In the genomic region with DNA sequence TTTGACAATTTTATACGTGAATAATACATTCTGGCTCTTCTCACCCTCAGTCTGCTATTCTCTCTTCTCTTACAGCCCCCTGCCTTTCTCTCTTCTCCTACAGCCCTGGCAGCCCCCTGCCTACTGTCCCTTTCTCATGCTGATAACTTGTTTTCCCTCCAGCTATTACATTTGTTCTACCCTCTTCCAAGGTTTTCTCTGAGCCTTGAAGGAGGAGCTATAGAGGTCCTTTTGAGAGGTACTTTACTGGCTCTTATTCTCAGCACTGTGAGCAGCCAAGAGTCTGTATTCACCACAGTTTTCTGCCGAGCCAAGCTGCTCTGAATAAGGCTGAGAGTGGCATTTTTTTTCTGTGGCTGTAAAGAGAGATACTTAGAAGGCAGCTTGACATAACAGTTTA, we compare ENCODE assay signal across 18 mouse cellular contexts. TPM values are rescaled to one million over a fixed set of nuclear protein-coding genes. Genes with fewer than 3 reads are reported as not detected.
DNase-seq lines count a peak whose midpoint lies in the region; ATAC-seq and TF ChIP-seq lines count a peak whose summit lies in the region.
"Had no signal": no experiment of that assay in that cellular context is flagged by ENCODE, and none has a peak within 500 bp of the region (broad histone marks: within the 10 kb centered on the region; RNA-seq: fewer than 3 reads in every experiment).

No protein-coding gene starts in this region.

- H3K27me3 ChIP-seq in hindbrain, embryonic 13.5 days, result no peaks in the 10 kb centered on the region
- no peaks in the 10 kb centered on the region for H3K27me3 ChIP-seq in hindbrain, embryonic 11.5 days (ENCODE audit: control insufficient read depth, insufficient read depth, low read length)
- no peaks in the 10 kb centered on the region for H3K27me3 ChIP-seq in ES-Bruce4 (ENCODE audit: control insufficient read depth, insufficient read depth, low read length, poor library complexity, severe bottlenecking)
- H3K27me3 ChIP-seq in hindbrain, postnatal 0 days (ENCODE audit: insufficient read depth, low read length), result no peaks in the 10 kb centered on the region
- H3K27me3 ChIP-seq in liver, embryonic 12.5 days (replicated peaks), result no peaks in the 10 kb centered on the region
- H3K27me3 ChIP-seq: Patski had no signal

- TF ChIP-seq EP300 in ES-Bruce4 (IDR thresholded peaks at IDR 0.05; ENCODE audit: insufficient read depth, low read depth, low read length), result 0 out of 2 replicates have a peak, but pooled peaks have one; percentile 22

- peaks cover 13% of the 10 kb centered on the region for H3K36me3 ChIP-seq in hindbrain, embryonic 13.5 days
- no peaks in the 10 kb centered on the region for H3K36me3 ChIP-seq in hindbrain, embryonic 11.5 days (ENCODE audit: control insufficient read depth, insufficient read depth, low read length)
- H3K36me3 ChIP-seq in ES-Bruce4 (ENCODE audit: control insufficient read depth, insufficient read depth, low read length, poor library complexity, severe bottlenecking), result peaks cover 10% of the 10 kb centered on the region
- H3K36me3 ChIP-seq in hindbrain, postnatal 0 days (ENCODE audit: insufficient read depth, low read length), result no peaks in the 10 kb centered on the region; the same call in 1 of the 2 replicates
- peaks cover 44% of the 10 kb centered on the region for H3K36me3 ChIP-seq in liver, embryonic 12.5 days

- H3K27ac ChIP-seq in hindbrain, embryonic 13.5 days, result no peak overlapping the region
- no peak overlapping the region for H3K27ac ChIP-seq in hindbrain, embryonic 11.5 days (ENCODE audit: low read depth, low read length)
- peak overlapping the region; percentile 77 for H3K27ac ChIP-seq in ES-Bruce4 (ENCODE audit: insufficient read depth, low read length)
- H3K27ac ChIP-seq in hindbrain, postnatal 0 days, result no peak overlapping the region
- H3K27ac ChIP-seq in liver, embryonic 12.5 days, result no peak overlapping the region
- H3K27ac ChIP-seq: gastrocnemius, adult 2 months; heart, embryonic 10.5 days; liver, embryonic 14.5 days had no signal

- no peak for DNase-seq in hindbrain, embryonic 11.5 days (ENCODE audit: low spot score)
- peak; percentile 14 for DNase-seq in brain, adult 2 months (ENCODE audit: low read depth, low spot score)
- DNase-seq in hindbrain, postnatal 0 days (ENCODE audit: low spot score), result peak; percentile 60
- no peak for DNase-seq in urinary bladder, adult 18-20 months (ENCODE audit: low spot score in 2 of 2)
- DNase-seq: adrenal gland, adult 8-10 months; gastrocnemius, adult 2 months; heart, postnatal 36 days; kidney, adult 8-10 months; right cerebral cortex, postnatal 14 days; thymus, postnatal 14 days had no signal

- no peak for TF ChIP-seq CTCF in ES-Bruce4 (IDR thresholded peaks at IDR 0.05; ENCODE audit: low read depth, low read length)
- no peak for TF ChIP-seq CTCF in hindbrain, postnatal 0 days (IDR thresholded peaks at IDR 0.05; ENCODE audit: low read depth)

- H3K4me1 ChIP-seq in hindbrain, embryonic 13.5 days (replicated peaks), result peaks cover 9% of the 10 kb centered on the region
- H3K4me1 ChIP-seq in hindbrain, embryonic 11.5 days (replicated peaks; ENCODE audit: control insufficient read depth, insufficient read depth, low read length), result no peaks in the 10 kb centered on the region
- peaks cover 2% of the 10 kb centered on the region for H3K4me1 ChIP-seq in ES-Bruce4 (ENCODE audit: control insufficient read depth, insufficient read depth, low read length)
- H3K4me1 ChIP-seq in hindbrain, postnatal 0 days (ENCODE audit: insufficient read depth, low read length), result no peaks in the 10 kb centered on the region
- no peaks in the 10 kb centered on the region for H3K4me1 ChIP-seq in liver, embryonic 12.5 days

- no peak overlapping the region for H3K9ac ChIP-seq in hindbrain, embryonic 13.5 days
- H3K9ac ChIP-seq in hindbrain, embryonic 11.5 days (ENCODE audit: low read depth, low read length), result no peak overlapping the region
- H3K9ac ChIP-seq in ES-Bruce4 (ENCODE audit: low read depth, poor library complexity, severe bottlenecking), result no peak overlapping the region; the same call in 1 of the 2 replicates
- no peak overlapping the region for H3K9ac ChIP-seq in hindbrain, postnatal 0 days (replicated peaks; ENCODE audit: low read length)
- H3K9ac ChIP-seq in liver, embryonic 12.5 days, result no peak overlapping the region
- H3K9ac ChIP-seq: liver, embryonic 14.5 days had no signal

- peak; percentile 61 for ATAC-seq in hindbrain, embryonic 13.5 days (ENCODE audit: low FRiP score)
- no peak for ATAC-seq in hindbrain, embryonic 11.5 days (ENCODE audit: low FRiP score)
- ATAC-seq in hindbrain, postnatal 0 days, result peak; percentile 78
- ATAC-seq in liver, embryonic 12.5 days, result no peak
- ATAC-seq: CD4-positive, CD25-positive, alpha-beta regulatory T cell, adult 4 months; Patski had no signal

- no peak overlapping the region for H3K4me3 ChIP-seq in hindbrain, embryonic 13.5 days
- no peak overlapping the region for H3K4me3 ChIP-seq in hindbrain, embryonic 11.5 days (ENCODE audit: low read depth, low read length)
- no peak overlapping the region for H3K4me3 ChIP-seq in ES-Bruce4 (ENCODE audit: low read depth, low read length)
- H3K4me3 ChIP-seq in hindbrain, postnatal 0 days (ENCODE audit: low read length), result no peak overlapping the region
- H3K4me3 ChIP-seq in liver, embryonic 12.5 days, result no peak overlapping the region
- H3K4me3 ChIP-seq: gastrocnemius, adult 2 months; heart, embryonic 10.5 days had no signal

- no peak overlapping the region for H3K4me2 ChIP-seq in hindbrain, embryonic 13.5 days
- H3K4me2 ChIP-seq in hindbrain, embryonic 11.5 days (replicated peaks; ENCODE audit: low read depth, low read length), result no peak overlapping the region
- no peak overlapping the region for H3K4me2 ChIP-seq in hindbrain, postnatal 0 days (ENCODE audit: low read depth, low read length)
- H3K4me2 ChIP-seq in liver, embryonic 12.5 days, result no peak overlapping the region

- WGBS in hindbrain, embryonic 13.5 days, result 22% methylated on average over 2 of the region's 2 CpGs
- 12% methylated on average over 2 of the region's 2 CpGs for WGBS in hindbrain, embryonic 11.5 days
- 20% methylated on average over 2 of the region's 2 CpGs for WGBS in hindbrain, postnatal 0 days
- 52% methylated on average over 2 of the region's 2 CpGs for WGBS in liver, embryonic 12.5 days (ENCODE audit: insufficient replicate concordance)

- H3K9me3 ChIP-seq in hindbrain, embryonic 13.5 days, result no peaks in the 10 kb centered on the region
- H3K9me3 ChIP-seq in hindbrain, embryonic 11.5 days (ENCODE audit: control insufficient read depth, low read length), result no peaks in the 10 kb centered on the region
- H3K9me3 ChIP-seq in ES-Bruce4 (replicated peaks; ENCODE audit: control insufficient read depth, insufficient read depth, low read length, poor library complexity, severe bottlenecking), result no peaks in the 10 kb centered on the region
- no peaks in the 10 kb centered on the region for H3K9me3 ChIP-seq in hindbrain, postnatal 0 days (ENCODE audit: low read length)
- no peaks in the 10 kb centered on the region for H3K9me3 ChIP-seq in liver, embryonic 12.5 days (replicated peaks)
- H3K9me3 ChIP-seq: heart, embryonic 10.5 days had no signal

- TF ChIP-seq POLR2A in ES-Bruce4 (IDR thresholded peaks at IDR 0.05; ENCODE audit: insufficient read depth, low read length), result no peak

RNA-seq across cellular contexts. Expression of a gene that starts 11.0 kb away (rescaled TPM):
- polyA plus RNA-seq in hindbrain, embryonic 13.5 days (2015; fragmentation: Nextera tagmentation; extraction: Ambion mirVana), result 6.1 and 8.5 TPM in 2 replicates
- 2.7 and 6.7 TPM in 2 replicates for polyA plus RNA-seq in hindbrain, embryonic 11.5 days (2014; fragmentation: Nextera tagmentation; extraction: Ambion mirVana)
- polyA plus RNA-seq in ES-Bruce4 (2011; ENCODE audit: insufficient read depth, insufficient read length, low read depth, missing spikeins), result 2.7 and 4.0 TPM in 2 replicates
- total RNA-seq in hindbrain, postnatal 0 days (2014; rRNA removed), result 4.8 and 5.3 TPM in 2 replicates
- polyA plus RNA-seq in hindbrain, postnatal 0 days (2015; fragmentation: Nextera tagmentation; extraction: Ambion mirVana), result 3.4 and 4.0 TPM in 2 replicates
- polyA plus RNA-seq in liver, embryonic 12.5 days (2016; fragmentation: Nextera tagmentation; extraction: Ambion mirVana), result 0.41 and 0.84 TPM in 2 replicates
- total RNA-seq: common myeloid progenitor, adult 5-6 weeks; gastrocnemius, adult 2 months; heart, postnatal 36 days had no signal
- polyA plus RNA-seq: CD4-positive, CD25-positive, alpha-beta regulatory T cell, adult 4 months had no signal

RNA-seq across cellular contexts. Expression of a gene that starts 36.6 kb away (rescaled TPM):
- 17.1 and 17.7 TPM in 2 replicates for polyA plus RNA-seq in hindbrain, embryonic 13.5 days (2015; fragmentation: Nextera tagmentation; extraction: Ambion mirVana)
- polyA plus RNA-seq in hindbrain, embryonic 11.5 days (2014; fragmentation: Nextera tagmentation; extraction: Ambion mirVana), result 27.2 and 30.1 TPM in 2 replicates
- 56.9 and 60.9 TPM in 2 replicates for polyA plus RNA-seq in ES-Bruce4 (2011; ENCODE audit: insufficient read depth, insufficient read length, low read depth, missing spikeins)
- 8.1 and 9.7 TPM in 2 replicates for total RNA-seq in hindbrain, postnatal 0 days (2014; rRNA removed)
- 9.0 and 9.6 TPM in 2 replicates for polyA plus RNA-seq in hindbrain, postnatal 0 days (2015; fragmentation: Nextera tagmentation; extraction: Ambion mirVana)
- polyA plus RNA-seq in liver, embryonic 12.5 days (2016; fragmentation: Nextera tagmentation; extraction: Ambion mirVana), result 14.1 and 15.6 TPM in 2 replicates

RNA-seq across cellular contexts. Expression of a gene that starts 50.6 kb away (rescaled TPM):
- polyA plus RNA-seq in hindbrain, embryonic 13.5 days (2015; fragmentation: Nextera tagmentation; extraction: Ambion mirVana), result 3.4 and 3.6 TPM in 2 replicates
- 0.20 and 0.28 TPM in 2 replicates for polyA plus RNA-seq in hindbrain, embryonic 11.5 days (2014; fragmentation: Nextera tagmentation; extraction: Ambion mirVana)
- polyA plus RNA-seq in ES-Bruce4 (2011; ENCODE audit: insufficient read depth, insufficient read length, low read depth, missing spikeins), result not detected in 2 replicates
- total RNA-seq in hindbrain, postnatal 0 days (2014; rRNA removed), result 36.1 and 44.3 TPM in 2 replicates
- 21.8 and 22.5 TPM in 2 replicates for polyA plus RNA-seq in hindbrain, postnatal 0 days (2015; fragmentation: Nextera tagmentation; extraction: Ambion mirVana)
- polyA plus RNA-seq in liver, embryonic 12.5 days (2016; fragmentation: Nextera tagmentation; extraction: Ambion mirVana), result not detected in 2 replicates
- total RNA-seq: common myeloid progenitor, adult 5-6 weeks had no signal
- polyA plus RNA-seq: heart, embryonic 10.5 days; Patski had no signal

Comparison
In these comparisons a context has a peak if more than half of its experiments do, and no peak if none do; other contexts are left out.
1. ATAC-seq: peak in hindbrain, embryonic 13.5 days (single experiment) and hindbrain, postnatal 0 days (single experiment); none in hindbrain, embryonic 11.5 days (single experiment) and liver, embryonic 12.5 days (single experiment).
2. DNase-seq: peak in brain, adult 2 months (single experiment) and hindbrain, postnatal 0 days (single experiment); none in hindbrain, embryonic 11.5 days (single experiment) and urinary bladder, adult 18-20 months (0 of 2).